Comparison of ENCODE assay signal across 23 mouse cellular contexts in the genomic region with DNA sequence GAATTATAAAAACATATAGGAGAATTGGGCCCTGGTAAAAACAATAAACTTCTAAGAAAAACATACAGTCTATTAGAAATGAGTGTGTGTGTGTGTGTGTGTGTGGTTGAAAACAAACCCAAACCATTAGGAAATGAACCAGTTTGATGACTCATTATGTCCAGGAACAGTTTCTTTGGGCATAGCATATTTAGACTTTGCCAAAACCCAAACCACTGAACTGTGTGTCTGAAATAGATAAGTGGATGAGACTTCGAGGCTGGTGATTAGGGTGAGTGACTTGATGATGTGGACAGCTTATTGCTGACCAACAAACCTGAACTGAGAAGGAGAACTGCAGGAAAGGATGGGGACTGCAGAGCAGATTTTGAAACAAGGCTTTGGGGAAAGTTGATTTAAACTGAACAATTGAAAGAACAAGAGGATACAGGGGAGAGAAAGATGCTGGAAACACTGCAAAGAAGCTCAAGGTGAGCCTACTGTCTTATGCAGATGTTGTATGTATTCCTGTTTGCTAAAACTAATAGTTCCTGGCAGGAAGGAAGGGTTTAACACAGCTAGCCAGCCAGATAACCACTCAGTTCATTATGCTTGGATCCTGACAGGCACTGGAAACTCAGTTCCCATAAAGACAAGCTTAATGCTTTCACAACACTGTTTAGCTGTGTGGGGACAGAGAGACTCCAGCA. TPM values are rescaled to one million over a fixed set of nuclear protein-coding genes. Genes with fewer than 3 reads are reported as not detected.
DNase-seq lines count a peak whose midpoint lies in the region; ATAC-seq and TF ChIP-seq lines count a peak whose summit lies in the region.
"Had no signal": no experiment of that assay in that cellular context is flagged by ENCODE, and none has a peak within 500 bp of the region (broad histone marks: within the 10 kb centered on the region; RNA-seq: fewer than 3 reads in every experiment).

No protein-coding gene starts in this region.

- H3K4me3 ChIP-seq in MEL (ENCODE audit: control insufficient read depth in 1 of 2, insufficient read depth in 1 of 2, low read depth in 2 of 2, low read length in 2 of 2), result no peak overlapping the region
- H3K4me3 ChIP-seq in bone marrow macrophage, adult 2 months (ENCODE audit: insufficient read depth, low read length), result no peak overlapping the region
- H3K4me3 ChIP-seq in macrophage (ENCODE audit: inconsistent target), result no peak overlapping the region
- no peak overlapping the region for H3K4me3 ChIP-seq in kidney, embryonic 14.5 days (ENCODE audit: low read length)
- H3K4me3 ChIP-seq in hindbrain, embryonic 12.5 days, result no peak overlapping the region
- H3K4me3 ChIP-seq: erythroblast, embryonic 14.5 days; hindbrain, embryonic 10.5 days; layer of hippocampus, adult 2 months; left cerebral cortex, adult 2 months; limb, embryonic 10.5 days; liver, embryonic 12.5 days; stomach, embryonic 15.5 days had no signal

- no peaks in the 10 kb centered on the region for H3K9me3 ChIP-seq in MEL (replicated peaks; ENCODE audit: insufficient read depth, low read length)
- no peaks in the 10 kb centered on the region for H3K9me3 ChIP-seq in kidney, embryonic 14.5 days (ENCODE audit: control insufficient read depth, low read length)
- H3K9me3 ChIP-seq in hindbrain, embryonic 12.5 days (replicated peaks), result no peaks in the 10 kb centered on the region
- H3K9me3 ChIP-seq: G1E; hindbrain, embryonic 10.5 days; limb, embryonic 10.5 days; liver, embryonic 12.5 days; stomach, embryonic 15.5 days had no signal

- no peak overlapping the region for H3K9ac ChIP-seq in MEL (ENCODE audit: control insufficient read depth, low read depth, low read length, poor library complexity, severe bottlenecking)
- no peak overlapping the region for H3K9ac ChIP-seq in kidney, embryonic 14.5 days (ENCODE audit: low read depth, low read length)
- H3K9ac ChIP-seq in hindbrain, embryonic 12.5 days, result no peak overlapping the region
- H3K9ac ChIP-seq: liver, embryonic 12.5 days; stomach, embryonic 15.5 days had no signal

- no peak overlapping the region for H3K4me2 ChIP-seq in kidney, embryonic 14.5 days (replicated peaks; ENCODE audit: low read depth, low read length)
- no peak overlapping the region for H3K4me2 ChIP-seq in hindbrain, embryonic 12.5 days (replicated peaks)
- H3K4me2 ChIP-seq: liver, embryonic 12.5 days; stomach, embryonic 15.5 days had no signal

- TF ChIP-seq RAD21 in MEL (IDR thresholded peaks at IDR 0.05; ENCODE audit: low read depth, low read length), result no peak

- no peak for ATAC-seq in kidney, embryonic 14.5 days (ENCODE audit: low FRiP score, low TSS enrichment)
- ATAC-seq in activated CD4-positive, CD25-positive, alpha-beta regulatory T cell, adult 4 months, result no peak
- ATAC-seq in hindbrain, embryonic 12.5 days (ENCODE audit: low FRiP score), result no peak
- ATAC-seq: liver, embryonic 12.5 days; midbrain, embryonic 16.5 days had no signal

- H3K27me3 ChIP-seq in MEL (ENCODE audit: control insufficient read depth in 1 of 2, insufficient read depth in 2 of 2, low read length in 2 of 2), result no peaks in the 10 kb centered on the region
- H3K27me3 ChIP-seq in kidney, embryonic 14.5 days (ENCODE audit: control insufficient read depth, insufficient read depth, low read length), result no peaks in the 10 kb centered on the region
- no peaks in the 10 kb centered on the region for H3K27me3 ChIP-seq in hindbrain, embryonic 12.5 days
- H3K27me3 ChIP-seq: liver, embryonic 12.5 days; stomach, embryonic 15.5 days had no signal

- peak; percentile 82 to 84 for TF ChIP-seq EP300 in MEL (IDR thresholded peaks at IDR 0.05; ENCODE audit: low read depth in 1 of 2, low read length in 2 of 2)

- intact Hi-C loops in gastrocnemius, postnatal 14 days (cut with DNase I; ENCODE audit: low total_unique reads), result no loop called here

- no peak for TF ChIP-seq CTCF in MEL (IDR thresholded peaks at IDR 0.05 in 2 of 3, conservative IDR thresholded peaks at IDR 0.05 in 1 of 3; ENCODE audit: control insufficient read depth in 1 of 3, insufficient read depth in 1 of 3, low read depth in 2 of 3, low read length in 3 of 3, poor library complexity in 1 of 3, severe bottlenecking in 1 of 3)
- TF ChIP-seq CTCF in bone marrow macrophage, adult 2 months (IDR thresholded peaks at IDR 0.05; ENCODE audit: low read depth, low read length), result no peak

- H3K36me3 ChIP-seq in MEL (ENCODE audit: control insufficient read depth in 1 of 2, insufficient read depth in 2 of 2, low read length in 2 of 2) (peaks cover 0 to 7% of the 10 kb centered on the region in 2 experiments; a peak in 2 of 4 replicates), macrophage (ENCODE audit: inconsistent target) (no peaks in the 10 kb centered on the region)
- no peaks in the 10 kb centered on the region for H3K36me3 ChIP-seq in kidney, embryonic 14.5 days (ENCODE audit: control insufficient read depth, insufficient read depth, low read length)
- H3K36me3 ChIP-seq in hindbrain, embryonic 12.5 days, result no peaks in the 10 kb centered on the region
- H3K36me3 ChIP-seq: G1E; hindbrain, embryonic 10.5 days; limb, embryonic 10.5 days; liver, embryonic 12.5 days; stomach, embryonic 15.5 days had no signal

- WGBS in macrophage (ENCODE audit: missing documents), result no CpG with 5 or more reads among the region's 1 CpGs
- 50% methylated on average over 1 of the region's 1 CpGs for WGBS in kidney, embryonic 14.5 days
- WGBS in hindbrain, embryonic 12.5 days, result 86% methylated on average over 1 of the region's 1 CpGs

- TF ChIP-seq POLR2A in MEL (IDR thresholded peaks at IDR 0.05; ENCODE audit: control insufficient read depth in 1 of 2, insufficient read depth in 1 of 2, low read depth in 1 of 2, low read length in 2 of 2, poor library complexity in 1 of 2), result no peak
- TF ChIP-seq POLR2A in bone marrow macrophage, adult 2 months (IDR thresholded peaks at IDR 0.05; ENCODE audit: borderline replicate concordance, low read depth, low read length), result no peak

- H3K4me1 ChIP-seq in MEL (ENCODE audit: control insufficient read depth in 1 of 2, insufficient read depth in 2 of 2, low read length in 2 of 2), result peaks cover 0 to 16% of the 10 kb centered on the region in 2 experiments; a peak in 2 of 4 replicates
- H3K4me1 ChIP-seq in bone marrow macrophage, adult 2 months (ENCODE audit: control insufficient read depth, insufficient read depth, low read length), result peaks cover 41% of the 10 kb centered on the region
- H3K4me1 ChIP-seq in kidney, embryonic 14.5 days (ENCODE audit: control insufficient read depth, insufficient read depth, low read length), result 0 out of 2 replicates have a peak, but pooled peaks cover 5% of the 10 kb centered on the region
- peaks cover 9% of the 10 kb centered on the region for H3K4me1 ChIP-seq in hindbrain, embryonic 12.5 days
- H3K4me1 ChIP-seq: stomach, embryonic 15.5 days had no signal

- DNase-seq in 3T3-L1 (ENCODE audit: low read depth, low spot score), result peak; percentile 82
- DNase-seq in MEL (ENCODE audit: low read depth, low spot score), result peak; percentile 77
- DNase-seq in gastrocnemius, postnatal 14 days, result no peak
- DNase-seq: adrenal gland, postnatal 36 days; kidney, adult 18-20 months; kidney, postnatal 10 days; lung, adult 2 months; lung, postnatal 4 days; thymus, adult 18-20 months had no signal

- H3K79me2 ChIP-seq in MEL (ENCODE audit: control insufficient read depth, insufficient read depth, low read length, poor library complexity), result no peaks in the 10 kb centered on the region
- peaks cover 40% of the 10 kb centered on the region; the same call in 1 of the 2 replicates for H3K79me2 ChIP-seq in macrophage (ENCODE audit: inconsistent target)

- peak overlapping the region; percentile 53; the same call in 1 of the 2 replicates for H3K27ac ChIP-seq in MEL (ENCODE audit: control insufficient read depth, low read depth, low read length)
- H3K27ac ChIP-seq in bone marrow macrophage, adult 2 months (ENCODE audit: insufficient read depth, low read depth, low read length), result peak overlapping the region; percentile 59
- peak overlapping the region; percentile 73 for H3K27ac ChIP-seq in macrophage
- H3K27ac ChIP-seq in kidney, embryonic 14.5 days (ENCODE audit: low read depth, low read length), result no peak overlapping the region
- H3K27ac ChIP-seq in hindbrain, embryonic 12.5 days, result no peak overlapping the region
- H3K27ac ChIP-seq: hindbrain, embryonic 10.5 days; layer of hippocampus, adult 2 months; left cerebral cortex, adult 2 months; limb, embryonic 10.5 days; liver, embryonic 12.5 days; stomach, embryonic 15.5 days had no signal

TF ChIP-seq in MEL, 35 proteins besides CTCF, POLR2A, EP300 and RAD21 (continues in another document):
- TF ChIP-seq GABPA (IDR thresholded peaks at IDR 0.05; ENCODE audit: low read depth, low read length) (no peak), GATA1 (IDR thresholded peaks at IDR 0.05; ENCODE audit: low read depth, low read length) (peak; percentile 73), TBP (IDR thresholded peaks at IDR 0.05; ENCODE audit: low read depth, low read length) (no peak), TCF12 (IDR thresholded peaks at IDR 0.05; ENCODE audit: low read depth, low read length) (peak; percentile 82), ZC3H11A (IDR thresholded peaks at IDR 0.05; ENCODE audit: low read depth, low read length) (no peak), MYC (IDR thresholded peaks at IDR 0.05; ENCODE audit: low read depth, low read length) (no peak), MYB (IDR thresholded peaks at IDR 0.05; ENCODE audit: low read depth, low read length) (peak; percentile 62; the same call in 1 of the 2 replicates), POLR2AphosphoS5 (IDR thresholded peaks at IDR 0.05; ENCODE audit: borderline replicate concordance, low read depth, low read length) (no peak), ETS1 (IDR thresholded peaks at IDR 0.05; ENCODE audit: low read depth, low read length) (peak; percentile 77), USF1 (IDR thresholded peaks at IDR 0.05; ENCODE audit: low read depth, low read length) (no peak)

RNA-seq across cellular contexts. Expression of gene Rnf150, which starts 53.8 kb away (rescaled TPM):
- total RNA-seq in MEL (2012; rRNA removed), result not detected in 2 replicates
- polyA plus RNA-seq in MEL (2012; ENCODE audit: insufficient read depth in 1 of 2, insufficient read length in 2 of 2, low read depth in 1 of 2, low replicate concordance in 2 of 2, missing spikeins in 1 of 2) (not detected), macrophage (2018) (23.6 to 35.2 TPM (median 25.7 TPM) in 3 replicates)
- polyA plus RNA-seq in bone marrow macrophage, adult 2 months (2012; ENCODE audit: insufficient read depth, insufficient read length, missing spikeins), result 38.9 and 44.9 TPM in 2 replicates
- total RNA-seq in macrophage (2018; cell fraction: chromatin; rRNA removed), result 100 to 1,000 TPM in 10 of 26 experiments, 10 to 100 TPM in 15, 1 to 10 TPM in 1; 3.3 to 256 (median 56.5) TPM
- total RNA-seq in macrophage (2018; cell fraction: cytosol; rRNA removed), result 10 to 100 TPM in 22 of 26 experiments, 1 to 10 TPM in 4; 8.3 to 72.7 (median 27.6) TPM
- total RNA-seq in macrophage (2018; cell fraction: nucleus; rRNA removed), result 100 to 1,000 TPM in 8 of 26 experiments, 10 to 100 TPM in 16, 1 to 10 TPM in 2; 9.0 to 221 (median 42.9) TPM
- total RNA-seq in gastrocnemius, postnatal 14 days (2021), result 10 to 100 TPM; 12.1 to 13.1 TPM
- 3.0 and 3.9 TPM in 2 replicates for polyA plus RNA-seq in kidney, embryonic 14.5 days (2014; fragmentation: Nextera tagmentation; extraction: Ambion mirVana)
- polyA plus RNA-seq in activated CD4-positive, CD25-positive, alpha-beta regulatory T cell, adult 4 months (2017; shearing (Covaris generic)), result not detected
- 2.4 and 2.5 TPM in 2 replicates for polyA plus RNA-seq in hindbrain, embryonic 12.5 days (2016; fragmentation: Nextera tagmentation; extraction: Ambion mirVana)
- polyA plus RNA-seq: erythroblast, embryonic 14.5 days; G1E had no signal

Comparison
In these comparisons a context has a peak if more than half of its experiments do, and no peak if none do; other contexts are left out.
1. H3K27ac ChIP-seq: peak in MEL (single experiment), bone marrow macrophage, adult 2 months (single experiment) and macrophage (single experiment); none in kidney, embryonic 14.5 days (single experiment) and hindbrain, embryonic 12.5 days (single experiment).